Mouse (Mus musculus) E14TG2a.4 (cell line): ENCODE data around the gene Cntrob.

Source experiments
- CTCF ChIP-seq: conservative IDR thresholded peaks from 2 replicates; pipeline ENCODE4 v1.5.1; 2014; ENCODE audit warnings: low read length
- NANOG ChIP-seq: IDR thresholded peaks from 2 replicates; pipeline ENCODE4 v1.6.1; 2014; ENCODE audit warnings: borderline replicate concordance, low read length, mixed read lengths
- POU5F1 ChIP-seq: IDR thresholded peaks from 2 replicates; pipeline ENCODE4 v1.6.1; 2014; ENCODE audit warnings: low read length, borderline replicate concordance

DNA sequence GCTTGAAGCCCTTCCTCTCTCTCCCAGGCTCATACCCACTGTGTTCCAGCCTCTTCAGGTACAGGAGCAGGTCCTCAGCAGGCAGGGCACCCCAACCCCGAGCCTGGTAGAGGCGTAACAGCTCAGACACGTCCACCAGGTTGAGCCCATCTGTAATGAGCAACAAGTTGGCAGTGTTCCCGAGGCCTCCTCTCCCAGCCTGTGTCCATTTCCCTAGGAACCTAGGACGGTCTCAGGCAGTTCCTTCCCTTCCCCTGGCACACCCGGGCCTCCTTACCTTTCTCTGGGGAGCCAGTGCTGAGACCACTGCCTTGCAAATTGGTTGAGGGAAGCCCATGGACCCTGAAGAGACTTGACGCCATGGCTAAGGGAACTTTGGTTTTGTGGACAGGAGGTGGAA is 20.8 kb downstream of the Cntrob start:
- TF ChIP-seq CTCF (no peak), NANOG (no peak), POU5F1 (no peak)
